In genomic region chr8:87147704-87148103, GRCm38 (mm10) we compare ENCODE assay signal across 15 mouse cellular contexts.
DNase-seq lines count a peak whose midpoint lies in the region; TF ChIP-seq lines count a peak whose summit lies in the region.
"Had no signal": no experiment of that assay in that cellular context is flagged by ENCODE, and none has a peak within 500 bp of the region (broad histone marks: within the 10 kb centered on the region; RNA-seq: fewer than 3 reads in every experiment).

No protein-coding gene starts in this region.

- no peak overlapping the region for H3K4me2 ChIP-seq in CH12.LX (ENCODE audit: insufficient read depth, low read depth, poor library complexity, severe bottlenecking)

- H3K4me3 ChIP-seq in CH12.LX (replicated peaks in 1 of 3; ENCODE audit: low read depth in 2 of 3, low read length in 2 of 3, poor library complexity in 1 of 3): no peak overlapping the region

- no peaks in the 10 kb centered on the region for H3K27me3 ChIP-seq in CH12.LX (replicated peaks)

- H3K4me1 ChIP-seq in CH12.LX (ENCODE audit: control insufficient read depth in 1 of 2, insufficient read depth in 2 of 2): peaks cover 7 to 32% of the 10 kb centered on the region in 2 experiments

- H3K79me2 ChIP-seq in CH12.LX (replicated peaks; ENCODE audit: control insufficient read depth, extremely low read depth, insufficient read depth, poor library complexity, severe bottlenecking): no peaks in the 10 kb centered on the region

- TF ChIP-seq CTCF in CH12.LX (conservative IDR thresholded peaks at IDR 0.05 in 1 of 2, IDR thresholded peaks at IDR 0.05 in 1 of 2; ENCODE audit: low read depth in 2 of 2, low read length in 2 of 2): no peak

- in situ Hi-C loops in CH12.LX (cut with MboI; ENCODE audit: low pct_ligation_motif_present, low pct_unique_long_range_greater_than_20kb, low sequenced_read_pairs): no loop called here

- peak; percentile 60 for TF ChIP-seq EP300 in CH12.LX (IDR thresholded peaks at IDR 0.05; ENCODE audit: low read length)

- dilution Hi-C loops in CH12.LX (cut with MboI; ENCODE audit: extremely low pct_ligation_motif_present, extremely low pct_unique_long_range_greater_than_20kb, low sequenced_read_pairs): no loop called here

- H3K9ac ChIP-seq in CH12.LX (ENCODE audit: insufficient read depth, low read depth): no peak overlapping the region

- no peak for TF ChIP-seq POLR2A in CH12.LX (IDR thresholded peaks at IDR 0.05; ENCODE audit: low read depth, low read length)

- no peaks in the 10 kb centered on the region for H3K36me3 ChIP-seq in CH12.LX (replicated peaks in 1 of 2; ENCODE audit: control insufficient read depth in 1 of 2, insufficient read depth in 1 of 2, low read length in 1 of 2)
- H3K36me3 ChIP-seq: G1E had no signal

- H3K27ac ChIP-seq in CH12.LX (ENCODE audit: insufficient read depth, low read depth): no peak overlapping the region

- no peak for TF ChIP-seq RAD21 in CH12.LX (IDR thresholded peaks at IDR 0.05; ENCODE audit: low read depth, low read length)

- H3K9me3 ChIP-seq in CH12.LX (replicated peaks; ENCODE audit: low read length): peaks cover 8% of the 10 kb centered on the region

- DNase-seq in CH12.LX (ENCODE audit: extremely low read depth): peak; percentile 46
- DNase-seq in liver: no peak
- DNase-seq: adrenal gland, adult 2 months; adrenal gland, adult 8-10 months; adrenal gland, postnatal 10 days; adrenal gland, postnatal 14 days; adrenal gland, postnatal 25 days; adrenal gland, postnatal 36 days; B cell, adult 2 months; cerebellum, adult 11 months; cerebellum, adult 11-12 months; cerebellum, adult 18-20 months; cerebellum, adult 2 months; cerebellum, adult 8-10 months had no signal

TF ChIP-seq in CH12.LX, 34 proteins besides CTCF, POLR2A, EP300 and RAD21:
- TF ChIP-seq JUN (IDR thresholded peaks at IDR 0.05; ENCODE audit: insufficient read depth, low read depth, low read length): no peak
- no peak for TF ChIP-seq ZNF384 (IDR thresholded peaks at IDR 0.05; ENCODE audit: low read depth, low read length)
- no peak; the same call in 1 of the 2 replicates for TF ChIP-seq IRF4 (IDR thresholded peaks at IDR 0.05; ENCODE audit: low read depth, low read length)
- peak; percentile 49 for TF ChIP-seq ETS1 (conservative IDR thresholded peaks at IDR 0.05; ENCODE audit: low read depth, low read length)
- no peak for TF ChIP-seq ZC3H11A (IDR thresholded peaks at IDR 0.05; ENCODE audit: low read depth, low read length)
- no peak for TF ChIP-seq ELF1 (IDR thresholded peaks at IDR 0.05; ENCODE audit: low read depth, low read length)
- peak; percentile 54; the same call in 1 of the 2 replicates for TF ChIP-seq MEF2A (IDR thresholded peaks at IDR 0.05; ENCODE audit: borderline replicate concordance, low read depth, low read length)
- 0 out of 2 replicates have a peak, but pooled peaks have one; percentile 20 for TF ChIP-seq MAFK (IDR thresholded peaks at IDR 0.05; ENCODE audit: insufficient replicate concordance, low read length)
- TF ChIP-seq NRF1 (IDR thresholded peaks at IDR 0.05; ENCODE audit: low read depth, low read length): no peak
- TF ChIP-seq BHLHE40 (IDR thresholded peaks at IDR 0.05; ENCODE audit: low read depth, low read length): peak; percentile 39; the same call in 1 of the 2 replicates
- peak; percentile 46; the same call in 1 of the 2 replicates for TF ChIP-seq TCF12 (IDR thresholded peaks at IDR 0.05; ENCODE audit: low read depth, low read length)
